Mouse (Mus musculus): ENCODE measurements around the gene Cisd3.

GRCm38 (mm10) chr11:97733689-97734088 lies 48.1 kb downstream of the Cisd3 start:
- TF ChIP-seq CTCF (IDR thresholded peaks at IDR 0.05), result no peak
- TF ChIP-seq EP300 (IDR thresholded peaks at IDR 0.05), result no peak

All from lung, postnatal 0 days (tissue).